Mouse (Mus musculus) limb, embryonic 12.5 days (tissue): Measurements from ENCODE around the gene Cpeb3. TPM values are rescaled to one million over a fixed set of nuclear protein-coding genes. Genes with fewer than 3 reads are reported as not detected.

Experiments
- ATAC-seq: fragments of 200-750 bp; cut with Nextera tagmentation; 2 replicates; pipeline ENCODE4 v1.8.0; 2017; ENCODE audit warnings: low read depth, moderate TSS enrichment; ENCODE audit not compliant: insufficient number of reproducible peaks, insufficient read depth, low FRiP score, low TSS enrichment
- H3K27ac ChIP-seq: fragments of 300-500 bp; sonication (generic); 2 replicates; pipeline ENCODE4 v1.5.1; 2016; ENCODE audit warnings: mild to moderate bottlenecking, moderate library complexity
- H3K27me3 ChIP-seq: fragments of 300-500 bp; sonication (generic); 2 replicates; pipeline ENCODE4 v1.6.1; 2016; ENCODE audit warnings: mild to moderate bottlenecking, moderate library complexity
- H3K36me3 ChIP-seq: fragments of 300-500 bp; sonication (generic); 2 replicates; pipeline ENCODE4 v1.6.1; 2016; ENCODE audit warnings: mild to moderate bottlenecking, moderate library complexity
- H3K4me1 ChIP-seq: fragments of 300-500 bp; sonication (generic); replicated peaks from 2 replicates; pipeline ENCODE4 v1.6.1; 2016
- H3K4me2 ChIP-seq: fragments of 300-500 bp; sonication (generic); 2 replicates; pipeline ENCODE4 v1.6.1; 2016; ENCODE audit warnings: mild to moderate bottlenecking, moderate library complexity
- H3K4me3 ChIP-seq: fragments of 300-500 bp; sonication (generic); replicated peaks from 2 replicates; pipeline ENCODE4 v1.5.1; 2016; ENCODE audit warnings: mild to moderate bottlenecking
- H3K9ac ChIP-seq: fragments of 300-500 bp; sonication (generic); replicated peaks from 2 replicates; pipeline ENCODE4 v1.6.1; 2016; ENCODE audit warnings: mild to moderate bottlenecking, moderate library complexity
- H3K9me3 ChIP-seq: fragments of 300-500 bp; sonication (generic); 2 replicates; pipeline ENCODE4 v1.6.1; 2016; ENCODE audit warnings: mild to moderate bottlenecking, moderate library complexity
- WGBS: fragments of 180-500 bp; shearing (Covaris S2); methylation state at CpG from one replicate; pipeline ENCODE4 v1.1.7; 2016; 5-methylcytosine and 5-hydroxymethylcytosine counted together
- polyA plus RNA-seq: library from polyadenylated mRNA; unstranded; fragments of >200 nt; fragmentation: Nextera tagmentation; extraction: Ambion mirVana; gene quantifications from 2 replicates; pipeline ENCODE4 v1.2.1, GENCODE M21; 2016

Cpeb3 gene
- polyA plus RNA-seq, 1 experiment from 2014 or later, result 1.9 TPM

DNA sequence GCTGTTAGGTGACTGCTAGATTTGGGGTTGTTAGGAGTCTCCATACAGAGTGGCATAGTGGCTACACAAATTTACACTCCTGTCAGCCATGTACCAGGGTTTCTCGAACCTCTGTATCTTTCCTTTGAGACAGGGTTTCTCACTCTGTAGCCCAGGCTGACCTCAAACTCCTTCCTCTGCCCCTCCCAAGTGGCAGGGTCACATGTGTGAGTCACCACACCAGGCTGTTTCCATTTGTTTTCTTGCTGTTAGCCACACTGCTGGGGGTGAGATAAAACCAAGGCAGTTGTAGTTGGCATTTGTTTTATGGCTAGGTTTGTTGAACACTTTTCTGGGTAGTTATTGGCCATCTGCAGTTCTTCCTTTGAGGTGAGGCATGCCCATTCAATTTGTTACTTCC, 97.9 kb downstream of the Cpeb3 start:
- no peak overlapping the region for H3K27ac ChIP-seq
- no peak for ATAC-seq
- 73% methylated on average over 1 of the region's 1 CpGs for whole genome bisulfite sequencing

DNA sequence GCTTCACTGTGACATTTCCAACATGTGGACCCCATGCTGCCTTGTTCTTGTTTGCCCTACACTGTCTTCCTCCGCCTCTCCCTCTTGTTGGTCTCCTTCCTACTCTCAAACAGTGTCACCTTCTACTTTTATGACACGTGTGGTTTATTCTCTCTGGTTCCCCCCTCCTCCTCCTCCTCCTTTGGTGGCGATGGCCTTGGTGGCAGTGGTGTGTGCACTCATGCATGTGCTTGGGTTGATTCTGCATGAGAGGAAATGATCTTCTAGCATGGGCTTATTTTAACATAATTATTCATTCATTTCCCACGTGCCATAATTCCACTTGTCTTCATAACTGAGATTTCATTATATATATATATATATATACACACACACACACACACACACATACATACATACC, 98.5 kb downstream of the Cpeb3 start:
- no peak overlapping the region for H3K4me3 ChIP-seq
- WGBS, result 84% methylated on average over 4 of the region's 4 CpGs
- H3K4me2 ChIP-seq, result no peak overlapping the region
- H3K27me3 ChIP-seq, result no peaks in the 10 kb centered on the region
- no peak overlapping the region for H3K9ac ChIP-seq
- H3K9me3 ChIP-seq, result no peaks in the 10 kb centered on the region
- H3K27ac ChIP-seq, result no peak overlapping the region
- ATAC-seq, result no peak
- H3K36me3 ChIP-seq, result no peaks in the 10 kb centered on the region
- no peaks in the 10 kb centered on the region for H3K4me1 ChIP-seq

More for the DNA sequence above, 97.9 kb downstream of the Cpeb3 start:
- H3K4me3 ChIP-seq, result no peak overlapping the region
- H3K4me1 ChIP-seq, result no peaks in the 10 kb centered on the region
- no peaks in the 10 kb centered on the region for H3K36me3 ChIP-seq
- H3K27me3 ChIP-seq, result no peaks in the 10 kb centered on the region
- no peaks in the 10 kb centered on the region for H3K9me3 ChIP-seq
- no peak overlapping the region for H3K9ac ChIP-seq
- no peak overlapping the region for H3K4me2 ChIP-seq

DNA sequence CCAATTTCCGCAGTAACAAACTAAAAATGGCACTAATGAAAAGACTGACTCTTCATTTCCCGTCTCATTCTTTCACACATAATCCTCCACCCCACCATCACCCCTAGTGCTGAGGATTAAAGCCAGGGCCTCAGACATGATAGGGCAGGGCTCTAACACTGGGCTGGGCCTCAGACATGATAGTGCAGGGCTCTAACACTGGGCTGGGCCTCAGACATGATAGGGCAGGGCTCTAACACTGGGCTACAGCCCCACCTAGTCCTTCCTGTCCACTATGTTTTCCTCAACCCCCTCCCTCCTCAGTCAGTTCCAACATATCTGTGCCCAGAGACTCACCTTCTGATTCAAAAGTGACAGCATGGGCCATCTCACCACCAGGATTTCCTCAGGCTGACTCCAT, 107.7 kb downstream of the Cpeb3 start:
- no peak for ATAC-seq
- no peaks in the 10 kb centered on the region for H3K27me3 ChIP-seq
- H3K4me1 ChIP-seq, result 0 out of 2 replicates have a peak, but pooled peaks cover 3% of the 10 kb centered on the region
- no peak overlapping the region for H3K4me2 ChIP-seq
- no peaks in the 10 kb centered on the region for H3K9me3 ChIP-seq
- no peak overlapping the region for H3K27ac ChIP-seq
- H3K9ac ChIP-seq, result no peak overlapping the region
- WGBS, result 83% methylated on average over 2 of the region's 2 CpGs
- H3K36me3 ChIP-seq, result no peaks in the 10 kb centered on the region
- no peak overlapping the region for H3K4me3 ChIP-seq

DNA sequence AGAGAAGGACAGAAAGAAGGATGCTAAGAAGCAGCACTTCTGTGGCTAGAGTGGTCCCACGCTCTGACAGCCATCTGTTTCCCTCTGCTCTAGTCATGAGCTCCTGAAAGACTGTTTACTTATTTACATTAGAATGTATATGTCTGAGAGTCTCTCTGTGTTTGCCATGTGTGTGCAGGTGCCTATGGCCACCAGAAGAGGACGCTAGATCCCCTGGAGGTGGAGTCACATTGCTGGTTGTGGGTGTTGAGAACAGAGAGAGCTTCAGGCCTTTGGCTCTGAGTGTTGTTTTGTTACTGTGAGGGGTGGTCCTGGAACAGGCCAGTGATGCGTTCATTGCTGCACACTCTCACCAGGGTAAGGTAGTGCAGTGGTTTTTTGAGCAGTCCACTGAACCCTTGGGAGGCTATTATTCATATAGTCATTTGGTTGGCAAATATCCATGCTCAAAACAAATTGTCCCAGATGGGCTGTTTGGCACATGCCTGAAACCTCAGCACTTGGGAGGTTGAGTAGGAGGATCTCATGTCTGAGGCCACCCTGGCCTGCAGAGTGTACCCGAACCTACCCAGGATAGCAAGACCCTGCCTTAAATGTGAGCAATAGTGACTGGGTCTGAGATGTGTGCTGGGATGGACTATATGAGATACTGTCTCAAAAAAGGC, 112.6 kb downstream of the Cpeb3 start:
- H3K4me2 ChIP-seq, result no peak overlapping the region
- peaks cover 15% of the 10 kb centered on the region; the same call in 1 of the 2 replicates for H3K4me1 ChIP-seq
- H3K36me3 ChIP-seq, result no peaks in the 10 kb centered on the region
- no peak overlapping the region for H3K9ac ChIP-seq
- 77% methylated on average over 4 of the region's 4 CpGs for WGBS
- no peak overlapping the region for H3K27ac ChIP-seq
- no peaks in the 10 kb centered on the region for H3K27me3 ChIP-seq
- ATAC-seq, result no peak
- H3K9me3 ChIP-seq, result no peaks in the 10 kb centered on the region
- H3K4me3 ChIP-seq, result no peak overlapping the region

DNA sequence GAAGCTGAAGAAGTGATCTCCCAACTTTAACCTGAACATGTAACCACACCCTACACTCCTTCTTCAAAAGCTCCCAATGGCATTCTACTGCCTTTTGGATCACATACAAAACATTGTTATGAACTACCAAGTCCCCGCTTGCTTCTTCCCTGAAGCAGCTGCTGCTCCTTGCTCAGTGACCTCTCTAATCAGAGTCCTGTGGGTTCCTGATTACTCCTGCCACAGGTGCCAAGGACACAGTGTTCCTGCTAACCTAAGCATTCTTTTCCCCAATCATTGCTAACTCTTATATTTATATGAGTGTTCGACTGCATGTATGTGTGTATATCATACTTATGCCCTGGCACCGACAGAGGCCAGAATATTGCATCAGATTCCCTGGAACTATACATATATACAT, 115.2 kb downstream of the Cpeb3 start:
- H3K9ac ChIP-seq, result no peak overlapping the region
- no peak overlapping the region for H3K27ac ChIP-seq
- H3K27me3 ChIP-seq, result no peaks in the 10 kb centered on the region
- ATAC-seq, result no peak
- H3K4me2 ChIP-seq, result no peak overlapping the region
- 90% methylated on average over 3 of the region's 3 CpGs for WGBS
- no peak overlapping the region for H3K4me3 ChIP-seq
- peaks cover 15% of the 10 kb centered on the region; the same call in 1 of the 2 replicates for H3K4me1 ChIP-seq
- H3K36me3 ChIP-seq, result no peaks in the 10 kb centered on the region
- no peaks in the 10 kb centered on the region for H3K9me3 ChIP-seq

DNA sequence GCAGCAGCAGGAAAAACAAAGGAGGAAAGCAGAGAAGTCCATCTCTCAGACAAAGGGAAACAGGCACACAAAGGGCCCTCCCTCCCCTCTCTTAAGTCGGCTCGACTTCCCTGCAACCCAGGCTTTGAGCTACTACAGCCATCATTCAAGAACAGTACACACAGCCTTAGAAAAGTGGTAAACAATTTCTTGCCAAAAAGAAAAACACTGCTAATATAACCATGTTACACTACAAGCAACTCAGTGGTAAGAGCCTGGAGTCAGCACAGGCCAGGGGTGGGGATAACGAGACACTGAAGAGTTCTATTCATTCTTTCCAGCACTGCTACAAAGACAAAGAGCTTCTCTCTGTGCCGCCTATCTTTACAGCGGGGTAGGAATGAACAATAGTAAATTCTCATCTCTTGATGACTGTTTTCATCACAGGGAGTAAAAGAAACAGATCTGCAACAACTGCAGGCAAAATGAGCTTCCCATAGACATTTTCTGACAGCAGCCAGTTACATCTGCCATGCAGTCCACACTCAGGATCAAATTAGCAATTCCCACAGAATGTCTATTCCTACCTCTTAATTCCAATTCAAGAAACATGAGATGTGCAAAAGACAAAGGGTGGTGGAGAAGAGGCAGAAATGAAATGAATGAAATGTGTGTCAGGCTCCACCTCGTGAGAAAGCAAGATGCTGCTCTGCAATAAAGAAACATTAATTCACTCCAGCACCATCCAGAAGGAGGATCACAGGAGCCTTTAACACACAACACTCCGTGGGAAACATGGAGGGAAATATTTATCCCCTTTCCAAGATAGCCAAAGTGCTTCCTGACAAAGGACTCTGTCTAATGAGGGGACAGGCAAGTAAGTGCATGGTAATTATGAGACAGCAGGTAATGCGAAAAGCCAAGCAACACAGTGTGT, 118.0 kb downstream of the Cpeb3 start:
- Histone ChIP-seq H3K4me1 (peaks cover 12% of the 10 kb centered on the region; the same call in 1 of the 2 replicates), H3K9ac (no peak overlapping the region), H3K9me3 (no peaks in the 10 kb centered on the region), H3K36me3 (no peaks in the 10 kb centered on the region), H3K4me3 (no peak overlapping the region), H3K4me2 (no peak overlapping the region), H3K27ac (no peak overlapping the region), H3K27me3 (no peaks in the 10 kb centered on the region)
- WGBS, result 49% methylated on average over 8 of the region's 8 CpGs
- no peak for ATAC-seq

DNA sequence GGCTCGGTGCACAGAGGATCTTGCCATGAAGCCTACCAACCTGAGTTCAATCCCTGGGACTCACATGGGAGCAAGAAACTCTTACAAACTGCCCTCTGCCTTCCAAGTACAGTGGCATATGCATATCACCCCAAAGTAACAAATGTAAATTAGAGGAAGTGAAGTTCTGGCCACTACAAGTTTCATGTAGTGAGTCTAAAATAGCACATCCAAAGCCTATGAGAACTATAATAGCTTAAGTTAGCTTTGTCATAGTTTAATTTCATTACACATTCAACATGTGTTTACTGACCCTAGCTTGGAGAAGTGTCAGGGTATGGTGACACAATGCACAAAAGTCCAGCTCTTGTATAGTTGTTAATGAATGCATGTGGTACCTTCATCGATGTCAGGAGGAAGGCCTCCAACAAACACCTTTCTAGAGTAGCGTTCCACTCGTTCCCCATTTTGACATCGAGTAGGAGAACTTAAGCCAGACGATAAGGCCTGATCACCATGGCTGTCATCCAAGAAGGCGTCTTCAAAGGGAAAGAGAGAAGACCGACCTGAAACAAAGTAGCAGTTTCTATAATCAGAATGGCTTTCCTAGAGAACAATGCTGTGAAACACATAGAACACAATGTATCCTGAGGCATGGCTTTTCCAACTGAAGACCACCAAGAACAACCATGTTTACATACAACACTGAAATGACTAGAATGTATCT, 120.2 kb downstream of the Cpeb3 start:
- no peak overlapping the region for H3K9ac ChIP-seq
- no peaks in the 10 kb centered on the region for H3K27me3 ChIP-seq
- no peaks in the 10 kb centered on the region for H3K4me1 ChIP-seq
- H3K4me3 ChIP-seq, result no peak overlapping the region
- WGBS, result 89% methylated on average over 8 of the region's 8 CpGs
- no peak for ATAC-seq
- no peak overlapping the region for H3K27ac ChIP-seq
- no peak overlapping the region for H3K4me2 ChIP-seq
- no peaks in the 10 kb centered on the region for H3K9me3 ChIP-seq
- no peaks in the 10 kb centered on the region for H3K36me3 ChIP-seq

DNA sequence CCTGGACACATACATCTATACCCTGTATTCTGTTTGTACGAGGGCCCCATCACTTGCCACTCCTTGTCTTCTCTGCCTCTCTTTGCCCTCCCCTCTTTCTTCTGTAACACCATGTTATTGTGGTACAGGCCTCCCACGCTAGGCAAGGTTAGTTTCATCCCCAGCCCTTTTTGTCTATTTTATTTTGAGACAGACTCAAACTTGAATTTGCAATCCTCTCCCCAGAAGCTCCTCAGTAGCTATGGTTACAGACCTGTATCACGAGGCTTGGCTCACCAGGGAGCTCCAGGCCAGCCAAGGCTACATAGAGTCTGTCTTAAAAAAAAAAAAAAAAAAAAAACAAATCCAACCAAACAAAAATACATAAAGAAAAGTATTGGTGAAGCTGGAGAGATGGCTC, 123.9 kb downstream of the Cpeb3 start:
- no peak for ATAC-seq
- no peaks in the 10 kb centered on the region for H3K27me3 ChIP-seq
- 77% methylated on average over 3 of the region's 3 CpGs for WGBS
- no peaks in the 10 kb centered on the region for H3K9me3 ChIP-seq
- no peaks in the 10 kb centered on the region for H3K36me3 ChIP-seq
- H3K9ac ChIP-seq, result no peak overlapping the region
- no peak overlapping the region for H3K4me2 ChIP-seq
- no peak overlapping the region for H3K4me3 ChIP-seq
- H3K4me1 ChIP-seq, result no peaks in the 10 kb centered on the region
- no peak overlapping the region for H3K27ac ChIP-seq

DNA sequence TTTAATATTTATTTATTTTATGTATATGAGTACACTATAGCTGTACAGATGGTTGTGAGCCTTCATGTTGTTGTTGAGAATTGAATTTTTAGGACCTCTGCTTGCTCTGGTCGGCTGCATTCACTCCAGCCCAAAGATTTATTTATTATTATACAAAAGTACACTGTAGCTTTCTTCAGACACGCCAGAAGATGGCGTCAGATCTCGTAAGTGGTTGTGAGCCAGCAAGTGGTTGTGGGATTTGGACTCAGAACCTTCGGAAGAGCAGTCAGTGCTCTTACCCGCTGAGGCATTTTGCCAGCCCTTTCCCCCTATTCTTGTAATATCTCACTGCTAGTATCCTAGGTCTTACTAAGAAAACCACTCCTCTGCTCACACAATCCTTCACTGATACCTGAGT, 126.9 kb downstream of the Cpeb3 start:
- no peaks in the 10 kb centered on the region for H3K9me3 ChIP-seq
- H3K4me1 ChIP-seq, result no peaks in the 10 kb centered on the region
- no peak overlapping the region for H3K9ac ChIP-seq
- no peak overlapping the region for H3K4me2 ChIP-seq
- WGBS, result 65% methylated on average over 6 of the region's 6 CpGs
- H3K27ac ChIP-seq, result no peak overlapping the region
- H3K4me3 ChIP-seq, result no peak overlapping the region
- no peak for ATAC-seq
- H3K36me3 ChIP-seq, result no peaks in the 10 kb centered on the region
- H3K27me3 ChIP-seq, result no peaks in the 10 kb centered on the region

DNA sequence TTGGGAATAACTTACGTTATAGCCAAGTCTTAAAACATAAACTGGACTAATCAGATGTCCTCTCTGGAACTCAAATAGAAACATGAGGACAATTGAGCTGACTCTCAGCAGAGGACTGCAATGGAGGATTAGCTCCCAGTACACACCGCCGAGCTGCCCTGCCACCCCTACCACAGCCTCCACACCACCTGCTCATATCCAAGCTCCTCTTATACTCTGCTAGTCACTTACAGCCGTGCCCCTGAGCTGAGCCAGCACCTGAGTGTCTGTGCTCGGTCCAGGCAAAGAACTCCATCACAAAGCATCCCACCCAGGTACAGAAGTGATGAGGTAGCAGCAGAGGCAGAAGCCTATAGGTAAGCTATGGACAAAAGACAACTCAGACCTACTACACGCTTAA, 129.2 kb downstream of the Cpeb3 start:
- H3K27me3 ChIP-seq, result no peaks in the 10 kb centered on the region
- no peaks in the 10 kb centered on the region for H3K4me1 ChIP-seq
- H3K4me3 ChIP-seq, result no peak overlapping the region
- no peak overlapping the region for H3K9ac ChIP-seq
- H3K9me3 ChIP-seq, result no peaks in the 10 kb centered on the region
- no peak for ATAC-seq
- H3K27ac ChIP-seq, result no peak overlapping the region
- H3K4me2 ChIP-seq, result no peak overlapping the region
- WGBS, result 71% methylated on average over 6 of the region's 6 CpGs
- H3K36me3 ChIP-seq, result no peaks in the 10 kb centered on the region

DNA sequence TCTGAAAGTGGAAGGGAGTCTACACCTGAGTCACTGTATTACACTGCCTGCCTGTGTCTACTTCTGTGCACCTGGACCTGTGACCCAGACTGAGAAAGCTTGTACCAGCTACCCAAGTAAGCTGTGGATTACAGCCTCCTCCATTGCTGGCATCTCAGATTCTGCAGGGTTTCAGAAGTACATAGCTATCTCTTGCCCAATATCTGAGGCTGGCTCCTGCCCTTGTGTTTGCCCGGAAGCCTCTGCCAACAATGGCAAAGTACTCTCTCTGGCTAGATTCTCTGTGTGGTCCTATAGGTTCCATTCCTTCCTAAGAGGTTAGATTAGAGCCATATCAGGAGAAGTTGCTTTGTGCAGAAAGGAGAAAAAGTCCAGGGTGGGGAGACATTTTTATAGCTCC, 129.8 kb downstream of the Cpeb3 start:
- no peak for ATAC-seq
- H3K36me3 ChIP-seq, result no peaks in the 10 kb centered on the region
- no peaks in the 10 kb centered on the region for H3K9me3 ChIP-seq
- no peak overlapping the region for H3K27ac ChIP-seq
- WGBS, result 89% methylated on average over 1 of the region's 1 CpGs
- H3K4me2 ChIP-seq, result no peak overlapping the region
- H3K4me3 ChIP-seq, result no peak overlapping the region
- no peaks in the 10 kb centered on the region for H3K4me1 ChIP-seq
- no peaks in the 10 kb centered on the region for H3K27me3 ChIP-seq
- H3K9ac ChIP-seq, result no peak overlapping the region
